9 mouse cellular contexts compared by ENCODE assay signal in the genomic region with DNA sequence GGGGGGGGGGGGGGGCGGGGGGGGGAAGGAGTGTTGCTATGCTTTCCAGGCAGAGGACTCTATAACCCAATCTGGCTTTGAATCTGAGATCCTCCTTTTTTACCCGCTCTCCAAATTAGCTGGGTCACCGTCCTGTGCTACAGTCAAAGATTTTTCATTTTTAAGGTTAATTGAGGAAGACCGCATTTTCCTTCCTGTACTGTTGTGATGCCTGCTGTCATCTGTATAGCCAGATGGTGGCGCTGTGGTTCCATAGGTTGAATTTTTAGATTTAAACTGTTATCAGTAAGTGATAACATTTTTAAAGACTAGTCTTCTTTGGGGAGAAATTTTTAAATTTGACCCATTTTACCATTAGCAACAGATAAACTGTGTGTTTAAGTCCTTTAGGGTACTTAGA. TPM values are rescaled to one million over a fixed set of nuclear protein-coding genes. Genes with fewer than 3 reads are reported as not detected.
DNase-seq lines count a peak whose midpoint lies in the region; ATAC-seq lines count a peak whose summit lies in the region.
"Had no signal": no experiment of that assay in that cellular context is flagged by ENCODE, and none has a peak within 500 bp of the region (broad histone marks: within the 10 kb centered on the region; RNA-seq: fewer than 3 reads in every experiment).

No protein-coding gene starts in this region.

- 0 out of 2 replicates have a peak, but pooled peaks cover 2% of the 10 kb centered on the region for H3K4me1 ChIP-seq in heart, embryonic 16.5 days (ENCODE audit: control insufficient read depth, insufficient read depth, low read length)
- peaks cover 11% of the 10 kb centered on the region for H3K4me1 ChIP-seq in hindbrain, embryonic 13.5 days (replicated peaks)
- no peaks in the 10 kb centered on the region for H3K4me1 ChIP-seq in limb, embryonic 11.5 days (ENCODE audit: control insufficient read depth, insufficient read depth, low read length)
- H3K4me1 ChIP-seq: liver, embryonic 15.5 days had no signal

- no peaks in the 10 kb centered on the region for H3K36me3 ChIP-seq in heart, embryonic 16.5 days (ENCODE audit: control insufficient read depth, insufficient read depth)
- no peaks in the 10 kb centered on the region for H3K36me3 ChIP-seq in hindbrain, embryonic 13.5 days
- no peaks in the 10 kb centered on the region for H3K36me3 ChIP-seq in limb, embryonic 11.5 days (ENCODE audit: control insufficient read depth, insufficient read depth, low read length)
- H3K36me3 ChIP-seq: liver, embryonic 15.5 days had no signal

- H3K27me3 ChIP-seq in heart, embryonic 16.5 days (ENCODE audit: control insufficient read depth, insufficient read depth, low read length), result peaks cover 3% of the 10 kb centered on the region
- H3K27me3 ChIP-seq in hindbrain, embryonic 13.5 days, result peaks cover 42% of the 10 kb centered on the region
- H3K27me3 ChIP-seq in limb, embryonic 11.5 days (ENCODE audit: control insufficient read depth, insufficient read depth, low read length), result no peaks in the 10 kb centered on the region

- no peaks in the 10 kb centered on the region for H3K9me3 ChIP-seq in heart, embryonic 16.5 days (replicated peaks; ENCODE audit: control insufficient read depth, low read length)
- H3K9me3 ChIP-seq in hindbrain, embryonic 13.5 days, result no peaks in the 10 kb centered on the region
- H3K9me3 ChIP-seq in limb, embryonic 11.5 days (ENCODE audit: control insufficient read depth, low read length), result no peaks in the 10 kb centered on the region
- H3K9me3 ChIP-seq: liver, embryonic 15.5 days had no signal

- no peak for DNase-seq in heart, adult 11 months
- peak; percentile 66 for DNase-seq in ES-CJ7 (ENCODE audit: low read depth, low spot score)
- peak; percentile 64 for DNase-seq in embryo, embryonic 10 days (ENCODE audit: low spot score)
- DNase-seq in limb, embryonic 11.5 days (ENCODE audit: low spot score), result peak; percentile 68
- DNase-seq in right cerebral cortex, postnatal 14 days, result peak; percentile 62
- DNase-seq in ovary, postnatal 10 days (ENCODE audit: low spot score), result no peak

- H3K9ac ChIP-seq in heart, embryonic 16.5 days (ENCODE audit: low read length), result no peak overlapping the region
- no peak overlapping the region for H3K9ac ChIP-seq in hindbrain, embryonic 13.5 days
- no peak overlapping the region for H3K9ac ChIP-seq in limb, embryonic 11.5 days (ENCODE audit: low read length)
- H3K9ac ChIP-seq: liver, embryonic 15.5 days had no signal

- H3K4me2 ChIP-seq in heart, embryonic 16.5 days (ENCODE audit: low read depth, low read length), result peak overlapping the region; percentile 16; the same call in 1 of the 2 replicates
- peak overlapping the region; percentile 37; the same call in 1 of the 2 replicates for H3K4me2 ChIP-seq in hindbrain, embryonic 13.5 days
- no peak overlapping the region for H3K4me2 ChIP-seq in limb, embryonic 11.5 days (ENCODE audit: low read depth, severe bottlenecking)
- H3K4me2 ChIP-seq: liver, embryonic 15.5 days had no signal

- no peak overlapping the region for H3K27ac ChIP-seq in heart, embryonic 16.5 days (ENCODE audit: low read length)
- no peak overlapping the region for H3K27ac ChIP-seq in hindbrain, embryonic 13.5 days
- no peak overlapping the region for H3K27ac ChIP-seq in limb, embryonic 11.5 days (replicated peaks; ENCODE audit: low read depth, low read length)
- H3K27ac ChIP-seq: liver, embryonic 15.5 days had no signal

- ATAC-seq in heart, embryonic 16.5 days (replicated peaks; ENCODE audit: extremely low read depth, insufficient read depth, low FRiP score), result no peak
- no peak for ATAC-seq in hindbrain, embryonic 13.5 days (ENCODE audit: low FRiP score)
- ATAC-seq in limb, embryonic 11.5 days (ENCODE audit: insufficient number of reproducible peaks, low FRiP score, low TSS enrichment, low read depth), result no peak

- 10% methylated on average over 5 of the region's 5 CpGs for WGBS in heart, embryonic 16.5 days
- WGBS in hindbrain, embryonic 13.5 days, result 6% methylated on average over 4 of the region's 5 CpGs
- 9% methylated on average over 5 of the region's 5 CpGs for WGBS in limb, embryonic 11.5 days

- H3K4me3 ChIP-seq in heart, embryonic 16.5 days (ENCODE audit: low read length), result no peak overlapping the region
- no peak overlapping the region for H3K4me3 ChIP-seq in hindbrain, embryonic 13.5 days
- H3K4me3 ChIP-seq in limb, embryonic 11.5 days (ENCODE audit: low read depth, low read length), result no peak overlapping the region
- H3K4me3 ChIP-seq: liver, embryonic 15.5 days had no signal

RNA-seq across cellular contexts. Expression of a gene that starts 44.0 kb away (rescaled TPM):
- polyA plus RNA-seq in heart, embryonic 16.5 days (2015; fragmentation: Nextera tagmentation; extraction: Ambion mirVana), result not detected in 2 replicates
- polyA plus RNA-seq in hindbrain, embryonic 13.5 days (2015; fragmentation: Nextera tagmentation; extraction: Ambion mirVana), result 7.7 and 20.0 TPM in 2 replicates
- not detected in 2 replicates for polyA plus RNA-seq in limb, embryonic 11.5 days (2014; fragmentation: Nextera tagmentation; extraction: Ambion mirVana)
- polyA plus RNA-seq: liver, embryonic 15.5 days had no signal

Comparison
In these comparisons a context has a peak if more than half of its experiments do, and no peak if none do; other contexts are left out.
1. DNase-seq: peak in ES-CJ7 (single experiment), embryo, embryonic 10 days (single experiment), limb, embryonic 11.5 days (single experiment) and right cerebral cortex, postnatal 14 days (single experiment); none in heart, adult 11 months (single experiment) and ovary, postnatal 10 days (single experiment).